Mouse (Mus musculus): ENCODE data around the gene Csrnp2.

Csrnp2 gene

DNA sequence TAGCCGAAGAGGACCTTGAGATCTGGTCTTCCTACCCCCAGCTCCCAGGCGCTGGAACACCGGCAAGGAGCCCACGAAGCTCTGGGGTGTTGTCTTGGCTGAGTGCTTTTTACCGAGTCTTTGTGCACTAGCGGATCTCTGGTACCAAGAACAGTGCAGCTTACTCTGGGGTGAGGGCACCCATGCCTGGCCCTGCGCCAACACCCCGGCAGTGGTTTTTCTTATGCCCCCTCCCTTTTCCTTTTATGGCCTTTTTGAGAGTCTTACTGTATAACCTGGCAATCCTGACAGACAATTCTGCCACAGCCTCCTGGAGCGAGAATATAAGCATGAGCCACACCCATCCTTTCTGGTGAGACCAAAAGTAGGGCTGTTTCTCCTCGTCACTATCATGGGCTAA is 16.9 kb downstream of the Csrnp2 start:
- no peak for DNase-seq (ENCODE audit: low spot score in 2 of 2)

DNA sequence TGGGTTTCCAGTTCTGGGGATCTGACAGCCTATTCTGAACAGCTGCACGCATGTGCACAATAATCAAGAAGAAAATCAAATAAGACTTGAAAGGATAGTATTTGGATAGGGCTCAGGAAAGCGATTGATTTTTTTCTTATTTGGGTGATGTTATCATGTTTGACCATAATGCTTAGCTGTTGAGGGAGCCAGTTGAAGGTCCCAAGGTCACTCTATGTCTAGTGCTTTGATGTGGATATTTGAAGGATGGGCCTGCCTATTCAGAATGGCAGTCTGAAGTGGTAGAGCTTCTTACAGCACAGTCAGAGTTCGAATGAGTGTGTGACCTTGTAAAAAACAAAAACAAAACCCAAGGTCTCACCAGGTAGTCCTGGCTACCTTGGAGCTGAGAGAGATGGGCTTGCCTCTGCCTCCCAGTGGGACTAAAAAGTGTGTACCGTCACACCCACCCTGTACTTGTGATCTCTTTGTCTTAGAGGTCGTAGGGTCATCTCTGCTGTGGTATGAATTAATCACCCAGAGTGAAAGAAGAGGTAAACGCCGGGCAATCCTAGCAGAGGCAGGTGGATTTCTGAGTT is 21.3 kb downstream of the Csrnp2 start:
- no peak for DNase-seq (ENCODE audit: low spot score in 2 of 2)

DNA sequence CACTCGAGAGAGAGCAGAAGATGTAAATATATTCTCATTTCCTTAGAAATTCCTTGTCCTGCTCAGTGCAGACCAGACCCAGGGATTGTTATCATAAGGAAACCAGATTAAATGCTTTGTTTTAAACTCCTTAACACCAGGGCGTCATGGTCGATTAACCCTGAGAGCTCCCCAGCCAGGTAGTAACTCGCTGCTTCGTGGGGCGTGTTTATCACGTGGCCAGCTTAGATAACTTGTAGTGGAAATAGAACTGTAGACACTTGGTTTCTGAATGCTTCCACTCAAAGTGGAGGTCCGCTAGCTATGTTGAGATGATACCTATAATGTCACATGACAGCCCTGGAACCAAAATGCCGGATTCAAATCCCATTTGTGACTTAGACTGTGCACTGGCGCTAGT is 25.3 kb downstream of the Csrnp2 start:
- no peak for DNase-seq (ENCODE audit: low spot score in 2 of 2)

DNA sequence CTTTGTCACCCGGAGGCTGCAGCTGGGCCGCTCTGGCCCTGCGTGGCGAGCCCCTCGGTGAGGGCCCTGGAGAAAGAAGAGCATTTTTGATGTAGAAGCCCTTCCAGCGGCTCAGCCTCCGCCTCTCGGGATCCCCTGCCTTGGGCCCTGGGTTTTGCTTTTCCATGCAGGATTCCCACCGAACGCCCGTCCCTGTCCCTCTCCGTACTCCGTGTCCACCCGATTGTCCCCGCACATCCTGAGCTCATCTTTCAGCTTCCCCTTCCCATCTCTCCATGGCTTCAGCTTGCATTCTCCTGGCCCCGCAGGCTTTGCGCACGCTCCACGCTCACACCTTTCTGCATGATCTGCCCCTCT is 26.1 kb downstream of the Csrnp2 start:
- no peak for DNase-seq (ENCODE audit: low spot score in 2 of 2)

DNA sequence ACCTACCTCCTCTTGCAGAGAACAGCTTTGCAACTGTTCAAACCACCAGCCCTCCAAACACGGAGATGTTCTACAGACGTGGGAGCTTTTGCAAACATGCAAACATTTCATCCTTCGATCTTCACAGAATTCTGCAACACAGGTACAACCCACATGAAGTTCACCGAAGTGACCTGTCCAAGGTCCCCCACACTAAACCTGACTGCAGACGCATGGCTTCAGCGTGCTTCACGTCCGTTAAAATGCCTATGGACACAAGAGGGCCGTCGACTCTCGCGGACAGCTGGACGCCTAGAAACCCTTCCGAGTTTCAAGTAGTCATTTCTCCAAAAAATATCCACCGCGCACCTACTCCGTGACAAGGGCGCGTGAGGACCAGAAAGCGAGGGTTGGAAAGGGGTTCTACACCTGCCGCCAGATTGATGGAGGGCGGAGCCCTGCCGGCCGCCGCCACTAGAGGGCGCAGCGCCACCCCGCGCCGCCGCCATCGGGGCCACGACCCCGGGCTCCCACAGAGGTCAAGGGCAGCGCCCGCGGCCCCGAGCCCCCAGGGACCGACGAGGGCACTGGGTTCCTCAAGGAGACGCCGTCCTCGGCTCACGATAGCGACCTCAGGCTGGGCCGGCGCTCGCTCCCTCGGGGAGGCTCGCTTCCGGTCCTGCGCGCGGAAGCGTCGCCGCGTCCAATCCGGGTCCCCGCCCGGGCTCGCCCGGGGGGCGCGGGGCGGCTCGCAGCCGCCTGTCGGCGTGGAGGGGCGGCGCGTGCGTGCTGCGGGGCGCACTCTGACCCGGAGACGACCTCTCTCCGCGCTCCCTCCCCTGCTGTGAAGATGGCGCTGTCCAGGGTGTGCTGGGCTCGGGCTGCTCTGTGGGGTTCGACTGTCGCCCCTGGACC is 26.7 kb downstream of the Csrnp2 start, which contains the start of gene Letmd1:
Letmd1 (plus strand) TSS at position 729 of the 894 bp plus-strand sequence.
- DNase-seq (ENCODE audit: low spot score in 2 of 2), result peak; percentile 73 to 79

DNA sequence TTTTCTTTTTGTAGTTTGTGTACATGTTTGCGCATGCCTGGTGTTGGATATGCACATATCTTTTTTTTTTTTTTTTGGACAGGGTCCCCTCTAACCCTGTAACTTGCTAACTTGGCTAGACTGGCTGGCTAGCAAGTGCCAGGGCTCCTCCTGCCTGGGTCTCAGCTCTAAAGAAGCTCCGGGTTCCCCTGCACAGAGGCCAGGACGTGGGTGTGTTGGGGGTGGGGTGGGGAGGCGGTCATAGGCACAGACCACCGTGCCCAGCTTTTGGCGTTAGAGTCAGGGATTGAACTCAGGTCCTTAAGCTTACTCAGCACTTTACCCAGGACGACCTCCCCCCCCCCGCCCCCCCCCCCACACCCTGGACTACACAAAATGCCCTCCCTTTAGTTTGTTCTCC is 27.6 kb downstream of the Csrnp2 start:
- DNase-seq (ENCODE audit: low spot score in 2 of 2), result no peak

DNA sequence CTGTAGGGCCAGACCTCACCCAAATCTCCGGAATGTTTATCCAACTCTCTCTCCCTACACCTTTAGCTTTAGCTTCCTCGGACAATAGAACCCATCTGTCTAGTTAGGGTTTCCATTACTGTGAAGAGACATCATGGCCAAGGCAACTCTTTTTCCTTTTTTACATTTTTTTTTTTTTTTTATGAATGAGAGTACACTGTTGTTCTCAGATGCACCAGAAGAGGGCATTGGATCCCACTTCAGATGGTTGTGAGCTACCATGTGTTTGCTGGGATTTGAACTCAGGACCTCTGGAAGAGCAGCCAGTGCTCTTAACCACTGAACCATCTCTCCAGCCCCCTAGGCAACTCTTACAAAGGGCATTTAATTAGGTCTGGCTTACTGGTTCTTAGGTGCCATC is 29.9 kb downstream of the Csrnp2 start:
- DNase-seq (ENCODE audit: low spot score in 2 of 2), result no peak

DNA sequence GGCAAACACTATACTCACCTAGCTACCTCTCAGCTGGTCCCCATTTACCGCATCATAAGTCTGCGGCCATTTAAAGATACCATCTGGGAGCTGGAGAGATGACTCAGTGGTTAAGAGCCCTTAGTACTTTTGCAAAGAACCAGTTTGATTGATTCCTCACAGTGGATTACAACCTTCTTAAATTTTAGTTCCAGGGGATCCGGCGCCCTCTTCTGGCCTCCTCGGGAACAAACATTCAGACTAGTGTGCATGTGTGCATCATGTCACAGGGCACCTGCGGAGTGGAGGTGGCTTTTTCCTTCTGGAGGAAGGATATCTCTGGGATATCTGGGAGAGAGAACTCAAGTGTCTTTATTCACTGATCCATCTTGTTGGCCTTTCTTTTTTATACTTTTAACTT is 31.6 kb downstream of the Csrnp2 start:
- peak in 1 of 2 experiments; percentile 45 for DNase-seq (ENCODE audit: low spot score in 2 of 2)

DNA sequence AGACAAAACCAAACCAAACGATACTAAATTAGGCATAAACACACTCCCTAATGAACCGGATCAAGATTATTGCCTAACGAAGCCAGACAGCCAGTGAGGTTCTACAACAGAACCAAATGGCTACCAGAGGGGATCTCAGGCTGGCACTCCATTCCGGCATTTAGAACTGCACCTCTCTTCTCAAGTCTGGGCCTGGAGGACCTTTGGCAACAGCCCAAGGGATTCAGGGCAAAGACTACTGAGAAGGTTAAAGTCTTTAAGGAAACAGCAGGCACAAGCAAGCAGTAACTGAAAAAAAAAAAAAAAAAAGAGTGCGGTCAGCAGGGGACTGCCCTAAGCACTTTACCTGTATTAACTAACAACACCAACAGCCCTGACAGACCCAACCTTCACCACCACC is 33.2 kb downstream of the Csrnp2 start:
- DNase-seq (ENCODE audit: low spot score in 2 of 2), result no peak

DNA sequence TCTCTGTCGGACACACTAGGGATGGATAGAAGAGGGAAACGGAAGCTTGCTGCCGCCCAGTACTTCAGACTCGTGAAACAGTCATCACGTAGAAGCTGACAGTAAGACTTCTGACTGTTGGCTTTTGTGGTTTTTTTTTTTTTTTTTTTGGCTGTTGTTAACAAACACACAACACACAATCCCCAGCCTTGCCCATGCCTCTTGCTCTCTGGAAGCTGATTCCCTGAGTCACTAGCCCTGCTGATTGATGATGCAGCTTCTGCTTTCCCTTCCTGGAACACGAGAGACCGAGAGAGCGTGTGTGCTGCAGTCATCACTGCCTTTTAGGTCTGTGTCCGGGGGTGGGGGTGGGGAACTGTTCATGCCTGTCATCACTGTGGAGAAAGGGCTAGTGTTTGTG is 33.6 kb downstream of the Csrnp2 start:
- no peak for DNase-seq (ENCODE audit: low spot score in 2 of 2)

DNA sequence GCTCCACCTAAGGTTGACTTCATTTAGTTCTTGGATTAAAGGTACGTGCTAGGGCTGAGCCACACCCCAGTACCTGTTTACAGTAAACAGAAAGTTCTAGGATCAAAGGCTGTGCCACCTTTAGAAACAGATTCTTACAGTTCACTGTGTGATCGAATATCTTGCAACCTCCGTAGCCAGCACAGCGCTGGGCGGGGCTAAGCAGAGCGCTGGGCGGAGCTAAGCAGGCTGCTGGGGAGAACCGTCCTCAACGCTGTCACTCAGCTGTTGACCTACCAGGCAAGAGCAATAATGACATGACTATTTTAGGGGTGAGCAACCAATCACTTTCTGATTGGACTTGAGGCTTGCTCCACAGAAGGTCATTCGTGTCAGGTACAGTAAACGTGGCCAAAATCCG is 34.3 kb downstream of the Csrnp2 start:
- no peak for DNase-seq (ENCODE audit: low spot score in 2 of 2)

DNA sequence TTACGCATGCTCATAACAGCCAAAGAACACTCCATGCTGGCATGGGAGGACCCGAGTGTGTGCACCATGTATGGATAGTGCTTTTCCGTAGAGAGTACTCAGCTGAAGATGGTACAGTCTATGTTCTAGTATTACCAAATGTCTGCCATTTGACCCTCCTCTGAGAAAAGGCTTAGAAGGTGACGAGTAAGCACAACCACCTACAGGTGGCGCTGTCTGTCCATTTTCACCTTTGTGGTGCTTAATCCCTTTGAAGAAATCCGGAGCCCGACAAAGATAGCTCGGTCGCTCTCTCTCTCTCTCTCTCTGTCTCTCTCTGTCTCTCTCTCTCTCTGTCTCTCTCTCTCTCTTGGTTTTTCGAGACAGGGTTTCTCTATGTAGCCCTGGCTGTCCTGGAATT is 37.2 kb downstream of the Csrnp2 start:
- peak in 1 of 2 experiments; percentile 23 for DNase-seq (ENCODE audit: low spot score in 2 of 2)

DNA sequence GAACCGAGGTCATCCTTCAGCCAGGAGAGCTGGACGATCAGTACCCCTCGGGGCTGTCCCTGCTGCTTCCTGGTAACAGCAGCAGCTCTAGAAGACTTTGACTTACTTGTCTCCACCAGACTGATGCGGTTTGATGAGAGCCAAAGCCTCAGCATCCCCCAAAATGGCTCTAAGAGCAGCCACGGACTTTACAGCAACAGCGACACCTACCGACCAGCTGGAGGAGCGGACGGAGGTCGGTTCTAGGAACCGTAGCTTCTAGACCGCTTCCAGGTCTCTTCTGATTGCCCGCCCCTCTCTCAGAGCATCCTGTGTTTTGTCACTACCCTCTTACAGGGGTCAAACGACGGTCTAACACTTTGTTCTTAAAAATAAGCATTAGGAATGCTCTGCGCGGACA is 37.9 kb downstream of the Csrnp2 start:
- DNase-seq (ENCODE audit: low spot score in 2 of 2), result peak in 1 of 2 experiments; percentile 28

DNA sequence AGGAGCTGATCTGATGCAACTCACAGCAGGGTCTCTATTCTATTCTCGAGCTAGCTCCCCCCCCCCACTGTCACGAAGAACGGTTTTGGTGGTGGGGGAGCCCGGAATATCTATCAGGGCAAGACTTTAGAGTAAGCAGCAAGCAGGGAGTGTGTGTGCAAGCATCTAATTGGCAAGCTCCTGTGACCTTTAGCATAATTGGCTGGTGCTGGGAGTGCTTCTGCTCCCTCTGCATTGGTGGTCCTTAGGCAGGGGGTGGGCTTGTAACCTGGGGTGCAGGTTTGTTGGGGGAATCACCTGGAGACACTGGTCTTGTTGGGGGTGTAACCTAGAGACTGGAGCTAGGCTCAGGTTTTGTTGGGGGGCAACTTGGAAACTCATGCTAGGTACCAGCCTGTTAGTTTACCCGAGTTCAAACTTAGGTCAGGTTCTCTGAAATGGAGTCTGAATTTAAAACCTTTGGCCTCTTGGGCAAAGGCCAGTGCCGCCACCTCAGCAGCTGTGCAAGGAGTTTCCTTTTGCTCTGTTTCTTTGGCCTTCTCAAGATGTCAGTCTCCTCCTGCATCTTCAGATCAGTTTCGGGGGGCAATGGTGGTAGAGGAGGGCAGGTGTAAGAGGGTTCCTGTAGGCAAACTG is 38.8 kb downstream of the Csrnp2 start:
- DNase-seq (ENCODE audit: low spot score in 2 of 2), result no peak

DNA sequence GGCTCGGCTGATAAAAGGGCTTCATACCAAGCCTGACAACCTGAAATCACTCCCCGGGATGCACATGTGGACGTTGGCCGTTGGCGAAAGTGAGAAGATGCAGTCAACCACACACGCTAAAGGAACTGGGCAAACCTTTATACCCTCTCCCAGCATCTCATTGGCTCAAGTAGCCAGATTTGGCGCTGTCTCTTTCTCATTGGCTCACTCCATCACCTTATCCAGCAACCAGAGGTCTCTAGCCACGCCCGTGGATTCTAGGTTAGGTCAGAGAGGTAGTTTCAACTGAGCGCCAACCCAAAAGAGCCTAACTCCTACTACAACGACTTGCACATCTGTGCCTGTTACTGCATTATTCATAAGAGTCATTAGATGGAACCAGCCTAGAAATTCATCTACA is 42.8 kb downstream of the Csrnp2 start:
- DNase-seq (ENCODE audit: low spot score in 2 of 2), result no peak

DNA sequence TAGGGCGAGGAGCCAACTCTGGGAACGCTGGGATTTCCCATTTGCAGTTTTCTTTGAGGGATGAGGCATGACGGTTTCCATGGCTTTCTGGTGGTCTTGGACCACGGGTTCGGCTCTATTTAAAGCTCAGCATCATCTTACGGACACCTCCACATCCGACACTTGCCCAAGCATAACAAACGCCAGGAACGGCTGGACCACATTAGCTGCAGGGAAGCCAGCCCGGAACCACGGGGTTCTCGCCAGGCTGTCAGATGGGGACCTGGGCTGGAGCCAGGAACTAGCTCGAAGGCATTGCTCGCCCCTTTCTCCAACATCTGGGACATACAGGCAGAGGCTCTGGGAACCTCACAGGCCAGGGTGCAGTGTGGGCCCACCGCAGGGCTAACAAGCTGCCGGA is 44.0 kb downstream of the Csrnp2 start:
- peak in 1 of 2 experiments; percentile 12 for DNase-seq (ENCODE audit: low spot score in 2 of 2)

DNA sequence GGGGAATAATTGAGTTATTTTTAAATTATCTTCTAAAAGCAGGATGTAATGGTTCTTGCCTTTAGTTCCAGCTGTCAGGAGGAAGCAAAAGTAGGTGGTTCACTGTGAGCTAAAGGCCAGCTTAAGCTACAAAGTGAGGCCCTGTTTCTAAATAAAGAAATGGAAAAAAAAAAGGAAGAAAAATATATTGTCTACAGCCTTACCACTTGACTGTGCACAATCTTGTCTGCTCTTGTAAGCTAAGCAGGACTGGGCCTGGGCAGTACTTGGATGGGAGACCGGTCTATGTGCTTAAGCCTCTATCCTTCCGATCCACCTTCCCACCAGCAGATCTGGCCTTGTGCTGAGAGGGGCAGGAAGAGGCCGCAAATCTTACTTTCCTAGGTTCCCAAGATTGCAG is 45.8 kb downstream of the Csrnp2 start:
- DNase-seq (ENCODE audit: low spot score in 2 of 2), result no peak

DNA sequence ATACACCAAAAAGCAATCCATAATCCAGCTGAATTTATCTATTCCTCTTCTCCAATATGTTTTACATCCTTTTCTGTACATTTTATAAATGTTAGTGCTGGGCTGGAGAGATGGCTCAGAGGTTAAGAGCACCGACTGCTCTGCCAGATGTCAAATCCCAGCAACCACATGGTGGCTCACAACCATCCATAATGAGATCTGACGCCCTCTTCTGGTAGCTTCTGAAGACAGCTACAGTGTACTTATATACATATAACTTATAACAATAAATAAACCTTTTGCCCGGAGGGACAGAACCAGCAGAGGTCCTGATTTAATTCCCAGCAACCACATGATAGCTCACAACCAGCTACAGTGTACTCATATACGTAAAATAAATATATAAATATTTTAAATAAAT is 46.7 kb downstream of the Csrnp2 start:
- DNase-seq (ENCODE audit: low spot score in 2 of 2), result no peak

DNA sequence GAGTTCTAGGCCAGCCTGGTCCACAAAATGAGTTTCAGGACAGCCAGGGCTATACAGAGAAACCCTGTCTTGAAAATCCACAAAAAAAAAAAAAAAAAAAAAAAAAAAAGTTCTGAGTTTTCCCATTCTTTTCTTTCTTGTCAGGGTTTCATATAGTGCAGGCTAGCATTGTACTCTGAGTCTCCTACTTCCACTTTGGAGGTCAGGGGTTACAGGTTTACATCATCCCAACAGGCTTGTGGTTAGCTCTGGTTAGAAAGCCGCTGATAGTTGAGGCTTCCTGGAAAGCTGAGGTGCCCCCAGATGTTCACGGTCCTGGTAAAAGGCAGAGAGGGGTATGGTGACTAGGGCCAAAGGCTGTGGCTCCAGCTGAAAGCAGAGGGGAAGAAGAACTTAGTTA is 48.4 kb downstream of the Csrnp2 start:
- DNase-seq (ENCODE audit: low spot score in 2 of 2), result no peak

DNA sequence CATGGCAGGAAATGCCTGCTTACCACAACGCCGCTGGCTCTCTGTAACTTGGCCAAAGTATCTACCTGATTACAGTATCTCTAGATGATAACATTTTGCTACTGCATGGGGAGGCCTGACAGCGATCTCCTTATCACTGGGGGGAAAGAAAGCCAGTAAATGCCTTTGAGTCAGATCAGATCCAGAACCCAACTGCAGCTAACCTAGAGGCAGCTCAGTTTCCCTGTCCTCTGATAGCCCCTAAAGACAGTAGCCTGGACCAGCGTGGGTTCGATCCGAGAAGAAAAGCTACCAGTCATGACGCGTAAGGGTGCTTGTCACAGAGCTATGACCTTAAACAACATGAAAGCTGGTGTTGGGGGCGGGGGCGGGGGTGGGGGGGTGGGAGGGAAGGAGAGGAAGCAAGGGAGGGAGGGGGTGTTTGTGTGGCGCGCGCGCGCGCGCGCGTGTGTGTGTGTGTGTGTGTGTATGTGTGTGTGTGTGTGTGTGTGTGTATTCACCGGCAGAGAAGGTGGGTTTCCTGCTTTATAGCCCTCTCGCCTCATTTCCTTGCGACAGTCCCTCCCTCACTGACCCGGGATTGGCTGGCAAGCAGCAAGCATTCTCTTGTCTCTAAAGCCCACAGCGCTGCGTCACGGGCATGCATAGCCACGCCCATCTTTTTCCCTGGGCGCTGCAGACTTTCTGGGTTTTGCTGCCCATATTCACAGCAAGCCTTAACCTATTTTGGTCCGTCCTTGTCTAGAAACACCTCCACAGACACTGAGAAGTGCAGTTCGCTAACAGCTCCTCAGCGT is 52.0 kb downstream of the Csrnp2 start:
- DNase-seq (ENCODE audit: low spot score in 2 of 2), result peak; percentile 51 to 81

DNA sequence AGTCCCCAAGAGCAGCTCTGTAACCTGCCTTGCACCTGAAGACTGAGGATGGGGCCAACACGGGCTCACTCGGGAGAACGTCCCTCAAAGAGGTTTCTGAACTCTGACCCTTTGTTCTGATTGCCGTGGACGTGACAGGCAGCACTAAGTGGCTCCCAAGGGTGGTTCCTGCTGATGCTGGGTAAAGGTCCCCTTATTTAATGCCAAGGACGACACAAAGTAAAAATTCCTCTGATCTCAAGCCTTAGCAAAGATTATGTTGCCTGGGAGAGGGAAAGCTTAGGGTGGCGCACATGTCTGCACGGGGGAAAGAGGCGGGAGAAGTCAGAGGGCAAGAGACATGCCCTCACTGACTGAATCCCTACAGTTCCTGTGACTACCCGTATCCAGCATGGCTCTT is 58.8 kb downstream of the Csrnp2 start:
- no peak for DNase-seq (ENCODE audit: low spot score in 2 of 2)

DNA sequence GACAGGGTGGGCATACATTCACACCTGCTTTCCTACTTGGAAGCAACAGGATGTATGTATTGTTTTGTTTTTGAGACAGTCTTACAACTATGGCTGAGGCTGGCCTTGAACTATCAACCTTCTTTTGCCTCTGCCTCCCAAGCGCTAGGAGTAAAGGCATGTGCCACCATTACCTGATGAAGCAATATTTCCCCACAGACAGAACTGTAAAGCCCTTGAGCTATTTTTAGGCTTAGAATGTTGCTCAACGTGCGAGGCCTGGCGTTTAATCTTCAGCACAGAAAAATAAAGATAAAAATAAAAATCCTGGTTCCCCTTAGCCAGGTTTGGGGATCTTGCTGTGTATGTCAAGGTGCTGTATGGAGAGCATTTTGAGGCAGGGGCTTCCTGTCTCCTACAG is 59.2 kb downstream of the Csrnp2 start:
- no peak for DNase-seq (ENCODE audit: low spot score in 2 of 2)
